Mouse (Mus musculus) spleen, adult 18-20 months (tissue): ENCODE results near the gene Eml2.

Experiments used
- DNase-seq, 2 experiments: peaks; one replicate each; pipeline ENCODE4 v3.0.0; 2022; ENCODE audit warnings: mixed read lengths in 2 of 2

Gene Eml2

GRCm38 (mm10) chr7:19163752-19164151 lies 12.5 kb upstream of the Eml2 start:
- DNase-seq, result no peak

- no peak for DNase-seq
These were observed 12.0 kb upstream of the Eml2 start for GRCm38 (mm10) chr7:19164189-19164588.

DNA sequence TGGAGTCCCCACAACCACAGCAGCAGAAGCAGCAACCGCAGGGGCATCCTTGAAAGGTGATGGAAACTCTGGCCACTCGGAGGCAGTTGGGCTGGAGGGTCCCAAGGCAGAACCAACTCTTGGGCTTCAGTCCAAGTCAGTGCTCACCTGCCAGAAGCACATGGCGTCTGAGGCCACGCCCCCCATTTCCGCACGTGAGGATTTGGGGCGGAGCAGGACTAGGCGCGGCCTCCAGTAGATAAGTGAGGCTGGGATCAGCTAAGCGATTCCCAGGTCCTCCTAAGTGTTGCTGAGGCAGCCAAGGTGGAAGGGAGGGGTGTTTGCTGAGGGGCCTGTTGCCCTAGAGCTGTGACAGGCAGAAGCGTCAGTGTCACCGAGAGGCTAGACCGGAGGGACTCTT lies 11.2 kb upstream of the Eml2 start:
- DNase-seq, result no peak

- DNase-seq, result no peak
These were observed 10.4 kb upstream of the Eml2 start, which contains the start of gene Gipr for GRCm38 (mm10) chr7:19165656-19166423. Gene Gipr (minus strand): TSS chr7:19166127.

- DNase-seq, result no peak
These were observed 9.2 kb upstream of the Eml2 start for GRCm38 (mm10) chr7:19166990-19167389.

- no peak for DNase-seq
These were observed 6.7 kb upstream of the Eml2 start for GRCm38 (mm10) chr7:19169506-19169905.

DNA sequence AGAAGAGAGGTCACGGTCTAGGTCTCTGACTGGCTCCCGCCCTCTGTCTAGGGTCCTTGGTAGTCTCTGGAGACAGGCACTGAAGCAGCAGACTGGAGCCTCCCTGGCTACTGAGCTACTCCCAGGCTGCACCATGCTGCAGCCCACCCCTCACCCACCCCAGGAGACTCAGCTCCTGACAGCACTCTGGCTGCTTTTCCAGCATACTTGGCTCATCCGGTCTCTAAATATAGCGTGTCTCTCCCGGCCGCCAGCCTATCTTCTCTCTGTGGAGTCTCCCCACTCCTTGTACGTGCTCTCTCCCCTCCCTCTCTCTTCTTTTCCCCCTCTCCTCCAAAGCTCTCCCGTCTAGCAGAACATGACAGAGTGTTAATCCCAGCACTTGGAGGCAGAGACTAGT lies 6.1 kb upstream of the Eml2 start:
- DNase-seq, result no peak

GRCm38 (mm10) chr7:19171831-19172230 lies 4.4 kb upstream of the Eml2 start:
- DNase-seq, result no peak

DNA sequence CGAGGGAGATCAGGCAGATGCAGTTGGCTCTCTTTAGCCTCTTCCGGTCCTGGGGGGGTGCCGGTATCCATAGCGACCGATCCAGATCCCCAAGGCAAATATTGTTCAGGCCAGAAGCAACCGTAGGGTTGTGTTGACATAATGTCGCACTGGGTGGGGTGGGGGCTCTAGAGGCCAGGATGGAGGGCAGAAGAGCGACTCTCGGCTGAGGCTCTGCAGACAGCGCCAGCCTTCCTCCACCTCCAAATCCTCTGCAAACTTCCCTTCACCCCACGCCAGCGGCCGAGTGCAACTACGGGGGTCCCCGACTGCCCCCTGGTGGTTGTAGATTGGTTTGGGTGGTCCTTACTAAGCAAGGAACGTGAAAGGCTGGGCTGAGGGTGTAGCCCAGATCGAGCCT lies 3.3 kb upstream of the Eml2 start:
- DNase-seq, result peak; percentile 44 to 79

GRCm38 (mm10) chr7:19176516-19176947 lies 311 bp downstream of the Eml2 start:
- DNase-seq, result no peak

GRCm38 (mm10) chr7:19177216-19177615 lies 995 bp downstream of the Eml2 start:
- DNase-seq, result no peak

DNA sequence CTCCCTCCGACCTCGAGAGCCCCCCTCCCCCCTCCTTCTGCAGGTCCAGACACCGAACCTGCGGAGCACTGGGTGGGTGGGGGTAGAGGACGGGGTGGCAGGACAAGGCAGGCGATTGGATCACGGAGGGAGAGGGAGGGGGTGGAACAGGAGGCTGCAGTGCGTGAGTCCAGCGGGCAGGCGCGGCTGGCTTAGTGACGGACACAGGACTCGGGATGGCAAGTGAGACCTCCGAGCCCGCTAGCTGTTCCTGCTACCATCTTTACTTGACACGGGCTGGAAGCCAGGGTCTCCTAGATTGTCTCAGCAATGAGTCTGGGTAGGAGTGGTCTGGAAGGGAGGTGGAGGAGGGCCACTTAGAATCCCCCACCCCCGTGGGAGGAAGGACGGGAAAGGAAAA lies 1.8 kb downstream of the Eml2 start:
- DNase-seq, result no peak

DNA sequence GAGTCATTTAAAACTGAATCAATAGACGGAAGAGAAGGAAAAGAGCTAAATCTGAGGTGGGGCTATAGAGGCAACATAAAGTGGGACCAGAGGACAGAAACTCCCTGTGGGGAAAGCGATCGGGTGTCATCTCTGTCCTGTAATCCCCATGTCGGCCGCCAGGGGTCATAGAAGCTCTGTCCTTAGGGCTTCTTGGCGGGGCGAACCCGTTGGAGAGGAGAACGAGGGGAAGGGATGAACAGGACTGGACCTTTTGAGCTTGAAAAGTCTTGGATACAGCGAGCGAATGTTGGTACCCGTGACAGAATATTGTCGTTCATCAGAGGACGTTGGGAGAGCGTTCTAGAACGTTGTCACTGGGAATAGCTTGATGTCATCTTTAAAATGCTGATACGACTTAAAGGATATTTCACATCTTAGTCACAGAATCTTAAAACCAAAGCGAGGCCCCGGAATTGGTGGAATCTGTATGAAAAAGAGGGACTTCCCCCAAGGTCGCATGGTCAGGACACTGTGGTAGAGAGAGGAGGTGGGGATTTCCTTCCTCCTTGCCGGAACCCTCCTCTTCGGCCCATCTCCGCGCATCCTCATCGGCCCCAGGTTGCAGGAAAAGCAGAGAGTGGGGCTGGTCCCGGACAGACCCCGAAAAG lies 2.3 kb downstream of the Eml2 start:
- DNase-seq, result peak; percentile 55 to 84

DNA sequence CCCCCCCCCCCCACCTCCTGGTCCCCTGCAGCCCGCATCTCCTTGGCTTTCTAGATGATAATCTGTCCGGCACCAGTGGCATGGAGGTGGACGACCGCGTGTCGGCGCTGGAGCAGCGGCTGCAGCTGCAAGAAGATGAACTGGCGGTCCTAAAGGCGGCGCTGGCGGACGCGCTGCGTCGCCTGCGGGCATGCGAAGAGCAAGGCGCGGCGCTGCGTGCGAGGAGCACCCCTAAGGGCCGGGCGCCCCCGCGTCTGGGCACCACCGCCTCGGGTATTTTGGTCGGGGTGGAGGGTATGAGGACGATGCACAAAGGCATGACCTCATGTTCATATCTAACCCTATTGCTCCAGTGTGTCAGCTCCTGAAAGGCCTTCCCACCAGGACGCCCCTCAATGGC lies 3.0 kb downstream of the Eml2 start:
- DNase-seq, result peak; percentile 58 to 68

GRCm38 (mm10) chr7:19179936-19180335 lies 3.7 kb downstream of the Eml2 start:
- DNase-seq, result no peak

- peak; percentile 26 to 55 for DNase-seq
These were observed 4.7 kb downstream of the Eml2 start for GRCm38 (mm10) chr7:19180862-19181429.

DNA sequence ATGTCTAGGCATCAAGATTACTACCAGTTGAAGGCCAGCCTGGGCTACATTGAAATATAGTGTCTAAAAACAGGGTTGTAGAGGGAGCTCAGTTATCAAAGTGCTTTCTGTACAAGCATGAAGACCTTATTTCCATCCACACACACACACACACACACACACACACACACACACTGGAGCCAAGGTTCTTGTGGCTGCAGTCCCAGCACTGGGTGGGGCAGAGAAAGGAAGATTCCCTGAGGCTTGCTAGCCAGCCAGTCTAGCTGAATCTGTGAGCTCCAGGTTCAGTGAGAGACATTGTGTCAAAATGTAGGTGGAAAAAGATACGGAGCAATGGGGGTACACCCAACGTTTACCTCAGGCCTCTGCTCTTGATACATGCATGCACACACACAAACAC lies 8.0 kb downstream of the Eml2 start:
- no peak for DNase-seq

DNA sequence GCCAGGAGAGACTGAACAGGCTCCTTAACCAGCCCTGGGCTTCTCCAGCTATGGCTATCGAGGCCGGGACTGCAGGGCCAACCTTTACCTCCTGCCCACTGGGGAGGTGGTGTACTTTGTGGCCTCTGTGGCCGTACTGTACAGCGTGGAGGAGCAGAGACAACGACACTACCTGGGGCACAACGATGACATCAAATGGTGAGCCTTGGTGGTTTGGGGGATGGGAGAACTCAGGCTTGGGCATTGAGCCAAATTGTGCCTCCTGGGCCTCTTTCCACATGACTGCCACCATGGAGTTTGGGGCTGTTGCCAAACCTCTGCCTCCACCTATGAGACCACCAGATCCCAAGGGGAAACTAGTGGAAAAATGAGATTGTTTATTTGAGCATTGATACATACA lies 8.5 kb downstream of the Eml2 start:
- DNase-seq, result no peak

DNA sequence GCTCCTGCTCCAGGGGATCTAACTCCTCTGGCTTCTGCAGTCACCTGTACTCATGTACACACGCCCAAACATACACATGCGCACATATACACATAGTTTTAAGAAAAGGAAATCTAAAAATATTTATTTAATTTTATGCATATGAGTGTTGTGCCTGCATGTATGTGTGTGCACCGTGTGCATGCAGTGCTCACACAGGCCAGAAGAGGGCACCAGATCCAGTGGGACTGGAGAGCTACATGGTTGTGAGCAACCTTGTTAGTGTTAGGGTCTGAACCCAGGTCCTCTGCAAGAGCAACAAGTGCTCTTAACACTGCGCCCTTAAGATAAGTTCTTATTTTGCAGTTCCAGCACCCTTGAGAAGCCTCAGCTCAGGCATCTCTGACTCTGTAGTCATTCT lies 18.5 kb downstream of the Eml2 start:
- DNase-seq, result no peak

DNA sequence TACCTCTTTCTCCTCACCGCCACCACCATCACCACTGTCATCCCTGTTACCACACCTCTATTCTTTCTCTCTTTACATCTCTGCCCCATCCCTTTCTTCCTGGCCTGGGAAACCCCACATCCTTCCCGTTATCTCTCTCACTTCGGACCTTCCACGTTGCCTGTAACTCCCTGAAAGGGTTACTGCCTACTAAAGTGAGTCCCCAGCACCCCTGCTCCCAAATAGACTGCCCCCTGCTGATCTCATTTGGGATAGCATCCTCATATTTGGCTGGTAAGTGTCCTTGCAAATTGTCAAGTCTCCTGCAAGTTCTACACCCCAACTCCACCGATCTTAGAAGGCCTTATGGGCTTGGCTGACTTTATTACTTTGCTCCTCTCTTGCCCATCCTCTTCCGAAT lies 20.5 kb downstream of the Eml2 start:
- DNase-seq, result peak in 1 of 2 experiments; percentile 47

- DNase-seq, result peak in 1 of 2 experiments; percentile 46
These were observed 21.8 kb downstream of the Eml2 start for GRCm38 (mm10) chr7:19197985-19198384.

- DNase-seq, result no peak
These were observed 25.4 kb downstream of the Eml2 start for GRCm38 (mm10) chr7:19201660-19202059.

DNA sequence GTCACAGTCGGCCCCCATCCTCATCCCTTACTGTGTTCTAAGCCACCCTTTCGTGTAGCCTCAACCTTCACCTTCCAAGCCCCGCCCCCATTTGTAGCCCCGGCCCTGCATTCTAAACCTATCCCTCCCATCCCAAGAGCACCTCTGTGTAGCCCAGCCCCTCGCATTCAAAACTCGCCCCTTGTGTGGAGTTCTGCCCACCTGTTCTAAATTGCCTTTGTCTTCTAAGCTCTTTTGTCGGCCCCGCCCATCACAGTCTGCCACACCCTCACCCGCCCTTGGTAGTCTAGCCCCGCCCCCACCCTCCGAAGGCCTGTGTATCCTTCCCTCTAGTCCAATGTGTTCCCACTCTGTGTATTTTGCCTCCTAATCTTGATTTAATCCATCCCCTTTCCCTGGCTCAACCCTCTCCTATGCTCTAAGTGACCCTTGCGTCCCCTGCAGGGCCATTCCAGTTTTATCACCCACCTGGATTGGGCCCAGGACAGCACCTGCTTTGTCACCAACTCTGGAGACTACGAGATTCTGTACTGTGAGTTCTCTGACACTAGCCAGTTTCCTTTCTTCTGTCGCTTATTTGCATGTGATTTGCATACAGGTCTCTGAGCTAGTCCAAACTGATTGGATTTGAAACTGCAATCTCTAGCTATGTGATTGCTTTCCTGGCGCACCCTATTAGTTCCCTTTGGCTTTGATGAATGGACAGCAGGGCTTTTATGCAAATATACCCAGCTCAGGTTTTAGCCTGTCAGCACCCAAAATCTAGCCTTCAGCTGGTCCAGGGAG lies 26.0 kb downstream of the Eml2 start:
- no peak for DNase-seq
